ENCODE assay signal across 9 mouse cellular contexts in the genomic region with DNA sequence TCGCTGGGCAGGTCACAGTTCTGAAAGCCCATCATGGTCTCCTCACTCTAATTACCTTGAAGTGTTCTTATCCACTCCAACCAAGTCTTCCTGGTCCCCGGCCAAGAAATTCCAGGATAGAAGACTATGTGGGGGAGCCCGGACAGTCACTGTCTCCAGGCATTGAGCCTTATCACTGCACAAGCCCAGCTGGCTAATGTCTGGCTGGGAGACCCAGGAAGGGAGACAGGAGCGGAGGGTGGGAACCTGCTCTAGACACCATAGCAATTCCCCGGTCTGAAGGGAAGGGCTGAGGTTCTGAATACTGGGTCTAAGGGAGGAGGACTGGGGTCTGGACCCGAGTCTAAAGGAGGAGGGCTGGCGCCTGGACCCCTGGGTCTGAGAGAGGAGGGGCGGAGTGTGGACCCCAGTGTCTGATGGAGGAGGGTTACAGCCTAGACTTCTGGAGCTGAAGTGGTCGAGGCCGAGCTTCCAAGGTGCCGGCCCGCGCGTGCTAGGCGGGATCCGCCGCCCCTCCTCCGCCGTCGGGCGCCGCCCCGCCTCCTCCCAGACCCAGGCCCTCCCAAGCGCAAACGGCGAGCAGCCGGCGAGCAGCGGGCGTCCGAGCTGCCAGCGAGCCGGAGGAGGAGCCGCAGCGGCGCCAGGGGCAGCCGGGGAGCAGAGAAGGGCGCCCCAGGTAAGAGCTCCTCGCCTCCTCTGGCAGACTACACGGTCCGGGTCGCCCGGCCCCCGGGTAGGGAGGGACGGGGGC. TPM values are rescaled to one million over a fixed set of nuclear protein-coding genes. Genes with fewer than 3 reads are reported as not detected.
A peak's percentile ranks its signal among the peaks of the same experiment; 100 is the strongest.
DNase-seq lines count a peak whose midpoint lies in the region; ATAC-seq and TF ChIP-seq lines count a peak whose summit lies in the region.
"Had no signal": no experiment of that assay in that cellular context is flagged by ENCODE, and none has a peak within 500 bp of the region (broad histone marks: within the 10 kb centered on the region; RNA-seq: fewer than 3 reads in every experiment).

A gene (plus strand): TSS at position 583 of the 751 bp plus-strand sequence.

- H3K9ac ChIP-seq in heart, embryonic 12.5 days = peak within 1 kb of the TSS; percentile 68
- peak within 1 kb of the TSS; percentile 68 for H3K9ac ChIP-seq in limb, embryonic 12.5 days (replicated peaks)
- H3K9ac ChIP-seq in midbrain, embryonic 15.5 days = peak within 1 kb of the TSS; percentile 46

- peak within 1 kb of the TSS; percentile 48; the same call in 1 of the 2 replicates for H3K27ac ChIP-seq in heart, embryonic 12.5 days (ENCODE audit: poor library complexity, severe bottlenecking)
- H3K27ac ChIP-seq in limb, embryonic 12.5 days = peak within 1 kb of the TSS; percentile 41; the same call in 1 of the 2 replicates
- H3K27ac ChIP-seq in midbrain, embryonic 15.5 days = no peak within 1 kb of the TSS

- no peaks in the 10 kb centered on the region for H3K9me3 ChIP-seq in G1E (replicated peaks)
- no peaks in the 10 kb centered on the region for H3K9me3 ChIP-seq in heart, embryonic 12.5 days (replicated peaks)
- no peaks in the 10 kb centered on the region for H3K9me3 ChIP-seq in limb, embryonic 12.5 days
- no peaks in the 10 kb centered on the region for H3K9me3 ChIP-seq in midbrain, embryonic 15.5 days

- no peaks in the 10 kb centered on the region for H3K36me3 ChIP-seq in G1E (replicated peaks)
- H3K36me3 ChIP-seq in heart, embryonic 12.5 days = no peaks in the 10 kb centered on the region
- no peaks in the 10 kb centered on the region for H3K36me3 ChIP-seq in limb, embryonic 12.5 days
- no peaks in the 10 kb centered on the region for H3K36me3 ChIP-seq in midbrain, embryonic 15.5 days (replicated peaks)

- TF ChIP-seq CTCF in G1E (IDR thresholded peaks at IDR 0.05; ENCODE audit: low read depth, low read length) = no peak

- peak within 1 kb of the TSS; percentile 70 for H3K4me3 ChIP-seq in G1E (ENCODE audit: low read depth, low read length)
- peak within 1 kb of the TSS; percentile 52 for H3K4me3 ChIP-seq in heart, embryonic 12.5 days
- H3K4me3 ChIP-seq in limb, embryonic 12.5 days (replicated peaks) = peak within 1 kb of the TSS; percentile 58
- H3K4me3 ChIP-seq in midbrain, embryonic 15.5 days = peak within 1 kb of the TSS; percentile 44

- peaks cover 90% of the 10 kb centered on the region for H3K27me3 ChIP-seq in G1E (ENCODE audit: insufficient read depth, low read length)
- peaks cover 88% of the 10 kb centered on the region for H3K27me3 ChIP-seq in heart, embryonic 12.5 days (replicated peaks)
- H3K27me3 ChIP-seq in limb, embryonic 12.5 days = peaks cover 99% of the 10 kb centered on the region
- peaks cover 95% of the 10 kb centered on the region for H3K27me3 ChIP-seq in midbrain, embryonic 15.5 days (replicated peaks)

- ATAC-seq in G1E (ENCODE audit: extremely low read depth, insufficient number of reproducible peaks, low FRiP score, poor library complexity, severe bottlenecking) = no peak
- peak; percentile 63 for ATAC-seq in heart, embryonic 12.5 days (ENCODE audit: insufficient number of reproducible peaks, low FRiP score)
- peak; percentile 47 for ATAC-seq in limb, embryonic 12.5 days (ENCODE audit: insufficient number of reproducible peaks, insufficient read depth, low FRiP score, low TSS enrichment, low read depth)
- peak; percentile 62 for ATAC-seq in midbrain, embryonic 15.5 days (replicated peaks)

- peak within 1 kb of the TSS; percentile 86 for H3K4me2 ChIP-seq in heart, embryonic 12.5 days
- H3K4me2 ChIP-seq in limb, embryonic 12.5 days = peak within 1 kb of the TSS; percentile 84
- H3K4me2 ChIP-seq in midbrain, embryonic 15.5 days = peak within 1 kb of the TSS; percentile 88

- peak; percentile 41 for DNase-seq in adrenal gland, postnatal 10 days
- DNase-seq in adrenal gland, adult (ENCODE audit: inconsistent age in 2 of 2, low spot score in 1 of 2) = no peak
- DNase-seq in G1E (ENCODE audit: low spot score) = peak; percentile 67
- peak; percentile 38 to 45 for DNase-seq in urinary bladder, postnatal 36 days (ENCODE audit: low spot score in 2 of 2)
- no peak for DNase-seq in cerebellum, adult 9-10 months

- 2% methylated on average over 37 of the region's 45 CpGs for WGBS in heart, embryonic 12.5 days
- 2% methylated on average over 42 of the region's 45 CpGs for WGBS in limb, embryonic 12.5 days
- WGBS in midbrain, embryonic 15.5 days = 3% methylated on average over 35 of the region's 45 CpGs

- H3K4me1 ChIP-seq in G1E (ENCODE audit: insufficient read depth, low read depth, low read length) = peaks cover 33% of the 10 kb centered on the region
- H3K4me1 ChIP-seq in heart, embryonic 12.5 days (replicated peaks) = peaks cover 36% of the 10 kb centered on the region
- peaks cover 34% of the 10 kb centered on the region for H3K4me1 ChIP-seq in limb, embryonic 12.5 days (replicated peaks)
- H3K4me1 ChIP-seq in midbrain, embryonic 15.5 days = peaks cover 11% of the 10 kb centered on the region

RNA-seq across cellular contexts. Expression of the gene that starts here (rescaled TPM):
- total RNA-seq in adrenal gland, postnatal 10 days (2021) = under 1 TPM; 0.12 to 0.33 TPM
- not detected in 2 replicates for total RNA-seq in G1E (2014; fragmentation: Nextera tagmentation)
- 0.23 and 0.60 TPM in 2 replicates for total RNA-seq in G1E (2017)
- polyA plus RNA-seq in G1E (2012) = 0.16 and 0.33 TPM in 2 replicates
- 1.8 TPM in 2 replicates for polyA plus RNA-seq in heart, embryonic 12.5 days (2016; fragmentation: Nextera tagmentation; extraction: Ambion mirVana)
- polyA plus RNA-seq in limb, embryonic 12.5 days (2016; fragmentation: Nextera tagmentation; extraction: Ambion mirVana) = 3.9 and 5.6 TPM in 2 replicates
- polyA plus RNA-seq in midbrain, embryonic 15.5 days (2015; fragmentation: Nextera tagmentation; extraction: Ambion mirVana) = 0.10 TPM in 1 of 2 replicates, not detected in the other
- total RNA-seq: left cerebral cortex, postnatal 10 days had no signal

Comparison
In these comparisons a context has a peak if more than half of its experiments do, and no peak if none do; other contexts are left out.
1. Peak in DNase-seq in adrenal gland, postnatal 10 days; RNA of the gene not detected or under 1 TPM.
2. Peak in DNase-seq and H3K4me3 ChIP-seq in G1E; RNA of the gene not detected or under 1 TPM.
3. Peak in ATAC-seq, H3K4me3 ChIP-seq, H3K9ac ChIP-seq and H3K4me2 ChIP-seq in midbrain, embryonic 15.5 days; RNA of the gene not detected or under 1 TPM.
4. DNase-seq: peak in urinary bladder, postnatal 36 days (2 of 2); none in adrenal gland, adult (0 of 2) and cerebellum, adult 9-10 months (single experiment).
5. Peak in every context shown above with its lines, with median percentiles within 50 percentile points of each other: H3K4me3 ChIP-seq, H3K4me2 ChIP-seq and H3K9ac ChIP-seq.